ENCODE assay signal across 8 mouse cellular contexts in genomic region chr19:32757831-32758792, GRCm38 (mm10). TPM values are rescaled to one million over a fixed set of nuclear protein-coding genes. Genes with fewer than 3 reads are reported as not detected.
A peak's percentile ranks its signal among the peaks of the same experiment; 100 is the strongest.
DNase-seq lines count a peak whose midpoint lies in the region; ATAC-seq and TF ChIP-seq lines count a peak whose summit lies in the region.

No protein-coding gene starts in this region.

- no peak for TF ChIP-seq EP300 in liver, embryonic 14.5 days (IDR thresholded peaks at IDR 0.05; ENCODE audit: low read depth)

- H3K4me3 ChIP-seq in megakaryocyte, embryonic 14.5 days (replicated peaks) = peak overlapping the region; percentile 99
- H3K4me3 ChIP-seq in embryonic facial prominence, embryonic 10.5 days = peak overlapping the region; percentile 89
- H3K4me3 ChIP-seq in heart, embryonic 11.5 days (ENCODE audit: low read depth, low read length) = peak overlapping the region; percentile 95
- H3K4me3 ChIP-seq in kidney, postnatal 0 days (replicated peaks; ENCODE audit: low read depth, low read length) = peak overlapping the region; percentile 97
- peak overlapping the region; percentile 68 to 93 for H3K4me3 ChIP-seq in liver, embryonic 14.5 days (ENCODE audit: insufficient read depth in 1 of 2, low read depth in 2 of 2, low read length in 2 of 2)
- peak overlapping the region; percentile 96 for H3K4me3 ChIP-seq in neural tube, embryonic 13.5 days

- peak overlapping the region; percentile 97 for H3K4me2 ChIP-seq in heart, embryonic 11.5 days
- peak overlapping the region; percentile 66 for H3K4me2 ChIP-seq in kidney, postnatal 0 days (ENCODE audit: low read length)
- peak overlapping the region; percentile 100 for H3K4me2 ChIP-seq in liver, embryonic 14.5 days (ENCODE audit: low read depth)
- peak overlapping the region; percentile 96 for H3K4me2 ChIP-seq in neural tube, embryonic 13.5 days

- no peak for TF ChIP-seq CTCF in kidney, postnatal 0 days (IDR thresholded peaks at IDR 0.05; ENCODE audit: low read depth)
- TF ChIP-seq CTCF in liver, embryonic 14.5 days (IDR thresholded peaks at IDR 0.05; ENCODE audit: low read depth) = no peak

- H3K27me3 ChIP-seq in megakaryocyte, embryonic 14.5 days (replicated peaks) = peaks cover 10% of the 10 kb centered on the region
- H3K27me3 ChIP-seq in embryonic facial prominence, embryonic 10.5 days (replicated peaks; ENCODE audit: low read depth, poor library complexity, severe bottlenecking) = peaks cover 22% of the 10 kb centered on the region
- H3K27me3 ChIP-seq in heart, embryonic 11.5 days (ENCODE audit: control insufficient read depth, insufficient read depth, low read length) = no peaks in the 10 kb centered on the region
- no peaks in the 10 kb centered on the region for H3K27me3 ChIP-seq in kidney, postnatal 0 days (ENCODE audit: insufficient read depth, low read length)
- H3K27me3 ChIP-seq in liver, embryonic 14.5 days (ENCODE audit: control insufficient read depth, insufficient read depth, low read length) = no peaks in the 10 kb centered on the region; the same call in 1 of the 2 replicates
- H3K27me3 ChIP-seq in neural tube, embryonic 13.5 days = no peaks in the 10 kb centered on the region

- H3K36me3 ChIP-seq in megakaryocyte, embryonic 14.5 days (replicated peaks; ENCODE audit: low read length) = peaks cover 12% of the 10 kb centered on the region
- peaks cover 11% of the 10 kb centered on the region for H3K36me3 ChIP-seq in embryonic facial prominence, embryonic 10.5 days (replicated peaks)
- no peaks in the 10 kb centered on the region for H3K36me3 ChIP-seq in heart, embryonic 11.5 days (ENCODE audit: control insufficient read depth, insufficient read depth, low read length)
- H3K36me3 ChIP-seq in kidney, postnatal 0 days (ENCODE audit: insufficient read depth, low read length) = no peaks in the 10 kb centered on the region
- H3K36me3 ChIP-seq in liver, embryonic 14.5 days (replicated peaks; ENCODE audit: control insufficient read depth, insufficient read depth, low read depth) = no peaks in the 10 kb centered on the region
- H3K36me3 ChIP-seq in neural tube, embryonic 13.5 days = no peaks in the 10 kb centered on the region

- H3K9me3 ChIP-seq in megakaryocyte, embryonic 14.5 days = no peaks in the 10 kb centered on the region
- no peaks in the 10 kb centered on the region for H3K9me3 ChIP-seq in embryonic facial prominence, embryonic 10.5 days
- no peaks in the 10 kb centered on the region for H3K9me3 ChIP-seq in heart, embryonic 11.5 days (replicated peaks; ENCODE audit: control insufficient read depth, low read length)
- H3K9me3 ChIP-seq in kidney, postnatal 0 days (replicated peaks; ENCODE audit: low read length) = no peaks in the 10 kb centered on the region
- no peaks in the 10 kb centered on the region for H3K9me3 ChIP-seq in liver, embryonic 14.5 days (ENCODE audit: control insufficient read depth, low read length)
- H3K9me3 ChIP-seq in neural tube, embryonic 13.5 days = no peaks in the 10 kb centered on the region

- H3K4me1 ChIP-seq in megakaryocyte, embryonic 14.5 days = peaks cover 35% of the 10 kb centered on the region
- H3K4me1 ChIP-seq in embryonic facial prominence, embryonic 10.5 days = peaks cover 31% of the 10 kb centered on the region
- peaks cover 12% of the 10 kb centered on the region; the same call in 1 of the 2 replicates for H3K4me1 ChIP-seq in heart, embryonic 11.5 days (ENCODE audit: control insufficient read depth, insufficient read depth, low read length)
- no peaks in the 10 kb centered on the region for H3K4me1 ChIP-seq in kidney, postnatal 0 days (replicated peaks; ENCODE audit: insufficient read depth, low read length)
- H3K4me1 ChIP-seq in liver, embryonic 14.5 days (replicated peaks; ENCODE audit: control insufficient read depth in 2 of 2, insufficient read depth in 2 of 2, low read length in 1 of 2) = peaks cover 8 to 15% of the 10 kb centered on the region in 2 experiments; a peak in 3 of 4 replicates
- peaks cover 49% of the 10 kb centered on the region for H3K4me1 ChIP-seq in neural tube, embryonic 13.5 days (replicated peaks)

- peak; percentile 74 for DNase-seq in embryonic facial prominence, embryonic 10.5 days (ENCODE audit: low spot score)
- DNase-seq in kidney, postnatal 0 days (ENCODE audit: low spot score) = peak; percentile 64
- DNase-seq in liver, embryonic 14.5 days (ENCODE audit: low read depth in 3 of 3, low spot score in 3 of 3) = no peak
- peak; percentile 43 to 46 for DNase-seq in thymus, adult 18-20 months

- peak overlapping the region; percentile 97 for H3K9ac ChIP-seq in heart, embryonic 11.5 days (ENCODE audit: low read depth, low read length)
- peak overlapping the region; percentile 98 for H3K9ac ChIP-seq in kidney, postnatal 0 days (ENCODE audit: low read depth, low read length)
- peak overlapping the region; percentile 80 for H3K9ac ChIP-seq in liver, embryonic 14.5 days (replicated peaks)
- peak overlapping the region; percentile 100 for H3K9ac ChIP-seq in neural tube, embryonic 13.5 days

- WGBS in embryonic facial prominence, embryonic 10.5 days = under 1% methylated on average over 69 of the region's 69 CpGs
- WGBS in heart, embryonic 11.5 days (ENCODE audit: insufficient replicate concordance) = under 1% methylated on average over 45 of the region's 69 CpGs
- under 1% methylated on average over 47 of the region's 69 CpGs for WGBS in kidney, postnatal 0 days
- WGBS in liver, embryonic 14.5 days (ENCODE audit: insufficient replicate concordance) = under 1% methylated on average over 69 of the region's 69 CpGs
- under 1% methylated on average over 58 of the region's 69 CpGs for WGBS in neural tube, embryonic 13.5 days

- peak overlapping the region; percentile 98 for H3K27ac ChIP-seq in embryonic facial prominence, embryonic 10.5 days (replicated peaks)
- peak overlapping the region; percentile 97 for H3K27ac ChIP-seq in heart, embryonic 11.5 days (ENCODE audit: low read depth, low read length)
- peak overlapping the region; percentile 100 for H3K27ac ChIP-seq in kidney, postnatal 0 days
- peak overlapping the region; percentile 9; the same call in 1 of the 2 replicates for H3K27ac ChIP-seq in liver, embryonic 14.5 days
- peak overlapping the region; percentile 99 for H3K27ac ChIP-seq in neural tube, embryonic 13.5 days (replicated peaks)

- ATAC-seq in megakaryocyte, adult 5-6 weeks (ENCODE audit: poor library complexity, severe bottlenecking) = no peak
- ATAC-seq in heart, embryonic 11.5 days (replicated peaks; ENCODE audit: insufficient number of reproducible peaks, low FRiP score, low TSS enrichment) = no peak; the same call in 1 of the 2 replicates
- peak; percentile 2 for ATAC-seq in kidney, postnatal 0 days (replicated peaks; ENCODE audit: low FRiP score, low read depth)
- ATAC-seq in liver, embryonic 14.5 days (ENCODE audit: insufficient read depth) = no peak; the same call in 1 of the 2 replicates
- peak; percentile 12 for ATAC-seq in neural tube, embryonic 13.5 days (ENCODE audit: low read depth)

RNA-seq across cellular contexts. Expression of gene Pten, which starts 0.8 kb away (rescaled TPM):
- 7.1 and 17.5 TPM in 2 replicates for polyA plus RNA-seq in megakaryocyte, embryonic 14.5 days (2012; ENCODE audit: insufficient read depth, low replicate concordance)
- 110 and 114 TPM in 2 replicates for total RNA-seq in megakaryocyte, adult 5-6 weeks (2015)
- 110 and 133 TPM in 2 replicates for total RNA-seq in megakaryocyte, adult 5-6 weeks (2017)
- 6.7 and 6.9 TPM in 2 replicates for polyA plus RNA-seq in embryonic facial prominence, embryonic 10.5 days (2016; fragmentation: Nextera tagmentation; extraction: Ambion mirVana)
- 5.1 and 9.6 TPM in 2 replicates for polyA plus RNA-seq in heart, embryonic 11.5 days (2014; fragmentation: Nextera tagmentation; extraction: Ambion mirVana)
- polyA plus RNA-seq in kidney, postnatal 0 days (2015; fragmentation: Nextera tagmentation; extraction: Ambion mirVana) = 8.9 and 9.2 TPM in 2 replicates
- 3.1 and 4.3 TPM in 2 replicates for polyA plus RNA-seq in liver, embryonic 14.5 days (2012; rRNA removed)
- 3.5 and 3.9 TPM in 2 replicates for polyA plus RNA-seq in liver, embryonic 14.5 days (2014; fragmentation: Nextera tagmentation; extraction: Ambion mirVana)
- 10.0 and 11.5 TPM in 2 replicates for polyA plus RNA-seq in neural tube, embryonic 13.5 days (2015; fragmentation: Nextera tagmentation; extraction: Ambion mirVana)

RNA-seq across cellular contexts. Expression of gene Atad1, which starts 18.5 kb away (rescaled TPM):
- polyA plus RNA-seq in megakaryocyte, embryonic 14.5 days (2012; ENCODE audit: insufficient read depth, low replicate concordance) = 2.4 TPM in 1 of 2 replicates, not detected in the other
- 58.6 and 66.9 TPM in 2 replicates for total RNA-seq in megakaryocyte, adult 5-6 weeks (2015)
- total RNA-seq in megakaryocyte, adult 5-6 weeks (2017) = 45.1 and 49.3 TPM in 2 replicates
- 66.6 and 71.8 TPM in 2 replicates for polyA plus RNA-seq in embryonic facial prominence, embryonic 10.5 days (2016; fragmentation: Nextera tagmentation; extraction: Ambion mirVana)
- polyA plus RNA-seq in heart, embryonic 11.5 days (2014; fragmentation: Nextera tagmentation; extraction: Ambion mirVana) = 60.1 and 65.8 TPM in 2 replicates
- 79.2 and 83.7 TPM in 2 replicates for polyA plus RNA-seq in kidney, postnatal 0 days (2015; fragmentation: Nextera tagmentation; extraction: Ambion mirVana)
- polyA plus RNA-seq in liver, embryonic 14.5 days (2012; rRNA removed) = 6.5 and 9.9 TPM in 2 replicates
- polyA plus RNA-seq in liver, embryonic 14.5 days (2014; fragmentation: Nextera tagmentation; extraction: Ambion mirVana) = 20.9 and 22.3 TPM in 2 replicates
- 113 and 117 TPM in 2 replicates for polyA plus RNA-seq in neural tube, embryonic 13.5 days (2015; fragmentation: Nextera tagmentation; extraction: Ambion mirVana)

Comparison
In these comparisons a context has a peak if more than half of its experiments do, and no peak if none do; other contexts are left out.
1. ATAC-seq: peak in kidney, postnatal 0 days (single experiment) and neural tube, embryonic 13.5 days (single experiment); none in megakaryocyte, adult 5-6 weeks (single experiment), heart, embryonic 11.5 days (single experiment) and liver, embryonic 14.5 days (single experiment).
2. DNase-seq: peak in embryonic facial prominence, embryonic 10.5 days (single experiment), kidney, postnatal 0 days (single experiment) and thymus, adult 18-20 months (2 of 2); none in liver, embryonic 14.5 days (0 of 3).
3. H3K27ac ChIP-seq: peak in every context shown above with its lines; median percentile 100 in kidney, postnatal 0 days; 99 in neural tube, embryonic 13.5 days; 98 in embryonic facial prominence, embryonic 10.5 days; 97 in heart, embryonic 11.5 days; 9 in liver, embryonic 14.5 days.
4. Peak in every context shown above with its lines, with median percentiles within 50 percentile points of each other: H3K4me3 ChIP-seq, H3K4me2 ChIP-seq and H3K9ac ChIP-seq.